Mouse (Mus musculus): ENCODE results near the gene Slc16a3. TPM values are rescaled to one million over a fixed set of nuclear protein-coding genes. Genes with fewer than 3 reads are reported as not detected.
A peak's percentile ranks its signal among the peaks of the same experiment; 100 is the strongest.

Gene Slc16a3
- polyA plus RNA-seq, 1 experiment from 2014 or later: 176 TPM

GRCm38 (mm10) chr11:120973318-120973717 lies 25.0 kb downstream of the Slc16a3 start:
- no peak overlapping the region for H3K4me2 ChIP-seq
- no peak overlapping the region for H3K27ac ChIP-seq (ENCODE audit: low read depth, low read length)
- no peak for ATAC-seq (replicated peaks; ENCODE audit: insufficient number of reproducible peaks, low FRiP score, low TSS enrichment)
- no peaks in the 10 kb centered on the region for H3K27me3 ChIP-seq (ENCODE audit: control insufficient read depth, insufficient read depth, low read length)
- no peak overlapping the region for H3K4me3 ChIP-seq (ENCODE audit: low read depth, low read length)
- 83% methylated on average over 6 of the region's 6 CpGs for WGBS (ENCODE audit: insufficient replicate concordance)
- H3K9ac ChIP-seq (ENCODE audit: low read depth, low read length): no peak overlapping the region
- no peaks in the 10 kb centered on the region for H3K4me1 ChIP-seq (ENCODE audit: control insufficient read depth, insufficient read depth, low read length)
- no peaks in the 10 kb centered on the region for H3K9me3 ChIP-seq (replicated peaks; ENCODE audit: control insufficient read depth, low read length)
- peaks cover 57% of the 10 kb centered on the region for H3K36me3 ChIP-seq (ENCODE audit: control insufficient read depth, insufficient read depth, low read length)

DNA sequence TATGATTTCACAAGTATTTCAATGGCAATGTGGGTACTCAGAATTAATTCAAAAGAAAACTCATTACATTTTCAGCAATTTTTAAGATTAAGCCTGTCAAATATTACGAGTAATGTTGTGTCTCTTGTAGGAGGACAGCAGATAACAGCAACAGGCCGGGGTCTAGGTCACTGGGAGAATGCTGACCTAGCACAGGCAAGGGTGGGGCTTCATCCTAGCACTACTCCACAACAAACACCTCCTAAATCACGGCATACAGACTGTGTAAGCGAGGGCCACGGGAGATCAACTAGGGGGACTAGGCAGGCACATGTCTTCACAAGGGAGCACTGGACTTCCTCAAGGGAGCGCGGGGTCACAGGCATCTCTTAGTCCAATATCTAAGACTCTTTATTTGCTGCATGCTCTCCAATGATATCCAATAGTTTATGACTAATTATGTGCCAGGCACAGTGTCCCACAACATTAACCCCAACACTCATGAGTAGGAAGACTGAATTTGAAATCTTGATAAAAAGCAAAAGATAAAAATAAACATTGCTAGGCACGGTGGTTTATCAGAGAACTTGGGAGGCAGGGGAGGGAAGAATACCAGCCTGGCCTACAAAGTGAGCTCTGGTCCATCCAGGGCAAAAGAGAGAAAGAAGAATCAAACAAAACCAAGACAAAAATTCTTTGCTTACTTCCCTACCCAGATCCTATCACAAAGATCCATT lies 31.6 kb downstream of the Slc16a3 start:
- Histone ChIP-seq H3K27ac (ENCODE audit: low read depth, low read length) (peak overlapping the region; percentile 18; the same call in 1 of the 2 replicates), H3K4me2 (0 out of 2 replicates have a peak overlapping the region, but pooled peaks have one; percentile 2), H3K9ac (ENCODE audit: low read depth, low read length) (no peak overlapping the region), H3K4me3 (ENCODE audit: low read depth, low read length) (no peak overlapping the region), H3K36me3 (ENCODE audit: control insufficient read depth, insufficient read depth, low read length) (peaks cover 26% of the 10 kb centered on the region), H3K9me3 (replicated peaks; ENCODE audit: control insufficient read depth, low read length) (no peaks in the 10 kb centered on the region), H3K4me1 (ENCODE audit: control insufficient read depth, insufficient read depth, low read length) (peaks cover 10% of the 10 kb centered on the region), H3K27me3 (ENCODE audit: control insufficient read depth, insufficient read depth, low read length) (no peaks in the 10 kb centered on the region)
- ATAC-seq (replicated peaks; ENCODE audit: insufficient number of reproducible peaks, low FRiP score, low TSS enrichment): no peak
- WGBS (ENCODE audit: insufficient replicate concordance): 62% methylated on average over 8 of the region's 8 CpGs

DNA sequence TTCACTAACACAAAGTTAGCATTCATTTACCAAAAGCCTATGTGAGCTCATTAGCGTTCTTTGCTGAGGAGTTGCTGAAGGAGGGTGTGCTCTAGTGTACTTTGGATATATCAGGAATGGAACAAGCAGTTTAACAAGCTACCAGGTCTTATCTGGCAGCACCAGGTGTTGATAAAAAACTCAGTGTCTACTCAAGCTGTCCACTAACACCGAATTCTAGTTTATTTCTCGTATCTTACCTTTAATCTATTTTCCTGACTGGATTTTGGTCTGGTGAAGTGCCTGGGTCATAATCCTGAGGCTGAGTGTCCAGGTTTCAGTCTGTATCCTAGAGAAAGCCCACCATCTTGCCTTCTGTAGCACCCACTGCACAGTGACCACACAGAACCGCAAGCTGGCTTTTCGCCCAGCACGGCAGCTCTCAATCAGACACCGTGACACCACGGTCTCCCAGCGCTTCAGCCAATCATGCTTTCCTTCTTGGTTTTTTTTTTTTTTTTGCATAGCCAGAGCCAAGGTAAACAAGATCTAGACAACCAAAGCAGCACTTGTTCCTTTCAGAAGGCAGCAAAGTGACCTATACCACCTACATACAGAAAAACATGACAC lies 32.3 kb downstream of the Slc16a3 start:
- Histone ChIP-seq H3K9me3 (replicated peaks; ENCODE audit: control insufficient read depth, low read length) (no peaks in the 10 kb centered on the region), H3K27ac (ENCODE audit: low read depth, low read length) (peak overlapping the region; percentile 18; the same call in 1 of the 2 replicates), H3K27me3 (ENCODE audit: control insufficient read depth, insufficient read depth, low read length) (no peaks in the 10 kb centered on the region), H3K9ac (ENCODE audit: low read depth, low read length) (no peak overlapping the region), H3K4me3 (ENCODE audit: low read depth, low read length) (no peak overlapping the region), H3K4me1 (ENCODE audit: control insufficient read depth, insufficient read depth, low read length) (peaks cover 13% of the 10 kb centered on the region), H3K36me3 (ENCODE audit: control insufficient read depth, insufficient read depth, low read length) (peaks cover 21% of the 10 kb centered on the region), H3K4me2 (0 out of 2 replicates have a peak overlapping the region, but pooled peaks have one; percentile 2)
- 49% methylated on average over 9 of the region's 9 CpGs for WGBS (ENCODE audit: insufficient replicate concordance)
- ATAC-seq (replicated peaks; ENCODE audit: insufficient number of reproducible peaks, low FRiP score, low TSS enrichment): peak; percentile 55; the same call in 1 of the 2 replicates

- Histone ChIP-seq H3K27me3 (ENCODE audit: control insufficient read depth, insufficient read depth, low read length) (no peaks in the 10 kb centered on the region), H3K36me3 (ENCODE audit: control insufficient read depth, insufficient read depth, low read length) (peaks cover 26% of the 10 kb centered on the region), H3K4me2 (no peak overlapping the region), H3K9me3 (replicated peaks; ENCODE audit: control insufficient read depth, low read length) (no peaks in the 10 kb centered on the region), H3K4me1 (ENCODE audit: control insufficient read depth, insufficient read depth, low read length) (peaks cover 13% of the 10 kb centered on the region), H3K4me3 (ENCODE audit: low read depth, low read length) (no peak overlapping the region), H3K27ac (ENCODE audit: low read depth, low read length) (no peak overlapping the region), H3K9ac (ENCODE audit: low read depth, low read length) (no peak overlapping the region)
- WGBS (ENCODE audit: insufficient replicate concordance): 90% methylated on average over 4 of the region's 4 CpGs
- no peak for ATAC-seq (replicated peaks; ENCODE audit: insufficient number of reproducible peaks, low FRiP score, low TSS enrichment)
These were observed 33.4 kb downstream of the Slc16a3 start for GRCm38 (mm10) chr11:120981661-120982060.

DNA sequence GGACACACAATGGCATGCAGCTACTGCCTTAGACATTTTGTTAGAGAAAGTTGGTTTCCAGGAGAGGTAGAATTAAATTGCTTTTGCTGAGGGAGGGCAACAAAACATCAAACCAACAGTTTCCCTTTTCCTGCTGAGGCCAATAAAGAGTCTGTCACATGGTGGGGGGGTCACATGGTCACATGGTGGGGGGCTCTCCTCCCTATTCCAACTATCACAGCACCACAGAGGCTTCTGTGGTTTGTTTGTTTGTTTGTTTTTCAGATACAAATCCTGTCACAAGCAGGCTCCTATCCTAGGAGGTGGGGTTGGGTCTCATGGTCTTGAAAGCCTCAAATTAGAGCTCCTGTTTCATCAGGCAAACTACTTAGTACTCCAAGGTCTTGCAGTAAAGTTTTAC lies 34.2 kb downstream of the Slc16a3 start:
- Histone ChIP-seq H3K4me2 (no peak overlapping the region), H3K9me3 (replicated peaks; ENCODE audit: control insufficient read depth, low read length) (no peaks in the 10 kb centered on the region), H3K4me3 (ENCODE audit: low read depth, low read length) (no peak overlapping the region), H3K36me3 (ENCODE audit: control insufficient read depth, insufficient read depth, low read length) (peaks cover 20% of the 10 kb centered on the region), H3K4me1 (ENCODE audit: control insufficient read depth, insufficient read depth, low read length) (peaks cover 13% of the 10 kb centered on the region), H3K27me3 (ENCODE audit: control insufficient read depth, insufficient read depth, low read length) (no peaks in the 10 kb centered on the region), H3K27ac (ENCODE audit: low read depth, low read length) (no peak overlapping the region), H3K9ac (ENCODE audit: low read depth, low read length) (no peak overlapping the region)
- ATAC-seq (replicated peaks; ENCODE audit: insufficient number of reproducible peaks, low FRiP score, low TSS enrichment): no peak

GRCm38 (mm10) chr11:120984448-120985330 lies 36.4 kb downstream of the Slc16a3 start:
- no peak overlapping the region for H3K27ac ChIP-seq (ENCODE audit: low read depth, low read length)
- H3K4me1 ChIP-seq (ENCODE audit: control insufficient read depth, insufficient read depth, low read length): peaks cover 34% of the 10 kb centered on the region
- H3K36me3 ChIP-seq (ENCODE audit: control insufficient read depth, insufficient read depth, low read length): peaks cover 18% of the 10 kb centered on the region
- no peak overlapping the region for H3K4me2 ChIP-seq
- no peaks in the 10 kb centered on the region for H3K9me3 ChIP-seq (replicated peaks; ENCODE audit: control insufficient read depth, low read length)
- WGBS (ENCODE audit: insufficient replicate concordance): 75% methylated on average over 4 of the region's 4 CpGs
- H3K27me3 ChIP-seq (ENCODE audit: control insufficient read depth, insufficient read depth, low read length): no peaks in the 10 kb centered on the region
- no peak overlapping the region for H3K9ac ChIP-seq (ENCODE audit: low read depth, low read length)
- ATAC-seq (replicated peaks; ENCODE audit: insufficient number of reproducible peaks, low FRiP score, low TSS enrichment): no peak
- H3K4me3 ChIP-seq (ENCODE audit: low read depth, low read length): no peak overlapping the region

- Histone ChIP-seq H3K9ac (ENCODE audit: low read depth, low read length) (no peak overlapping the region), H3K4me1 (ENCODE audit: control insufficient read depth, insufficient read depth, low read length) (peaks cover 33% of the 10 kb centered on the region), H3K9me3 (replicated peaks; ENCODE audit: control insufficient read depth, low read length) (no peaks in the 10 kb centered on the region), H3K27me3 (ENCODE audit: control insufficient read depth, insufficient read depth, low read length) (no peaks in the 10 kb centered on the region), H3K4me2 (no peak overlapping the region), H3K4me3 (ENCODE audit: low read depth, low read length) (no peak overlapping the region), H3K27ac (ENCODE audit: low read depth, low read length) (peak overlapping the region; percentile 0; the same call in 1 of the 2 replicates), H3K36me3 (ENCODE audit: control insufficient read depth, insufficient read depth, low read length) (0 out of 2 replicates have a peak, but pooled peaks cover 9% of the 10 kb centered on the region)
- WGBS (ENCODE audit: insufficient replicate concordance): 80% methylated on average over 3 of the region's 3 CpGs
- ATAC-seq (replicated peaks; ENCODE audit: insufficient number of reproducible peaks, low FRiP score, low TSS enrichment): no peak
These were observed 39.3 kb downstream of the Slc16a3 start for GRCm38 (mm10) chr11:120987608-120988007.

DNA sequence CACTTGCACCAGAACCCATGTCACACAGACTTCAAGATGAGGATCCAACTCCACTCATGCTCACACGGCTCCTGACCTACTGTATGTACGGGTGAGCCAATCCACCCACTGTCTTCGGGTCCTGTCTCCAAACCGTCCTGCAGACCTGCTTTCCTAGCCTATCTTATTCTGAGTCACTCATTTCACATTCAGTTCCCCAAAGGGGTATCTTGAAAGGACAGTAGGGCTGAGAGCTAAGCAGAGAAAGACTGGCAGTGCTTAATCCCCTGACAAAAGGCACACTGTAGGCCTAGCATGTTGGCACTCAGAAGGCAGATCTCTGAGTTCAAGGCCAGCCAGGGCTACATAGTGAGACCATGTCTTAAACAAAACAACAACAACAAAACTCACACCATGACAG lies 40.1 kb downstream of the Slc16a3 start:
- 79% methylated on average over 4 of the region's 4 CpGs for WGBS (ENCODE audit: insufficient replicate concordance)
- Histone ChIP-seq H3K9ac (ENCODE audit: low read depth, low read length) (no peak overlapping the region), H3K4me2 (peak overlapping the region; percentile 79; the same call in 1 of the 2 replicates), H3K4me1 (ENCODE audit: control insufficient read depth, insufficient read depth, low read length) (peaks cover 33% of the 10 kb centered on the region), H3K4me3 (ENCODE audit: low read depth, low read length) (no peak overlapping the region), H3K9me3 (replicated peaks; ENCODE audit: control insufficient read depth, low read length) (no peaks in the 10 kb centered on the region), H3K27me3 (ENCODE audit: control insufficient read depth, insufficient read depth, low read length) (no peaks in the 10 kb centered on the region), H3K36me3 (ENCODE audit: control insufficient read depth, insufficient read depth, low read length) (0 out of 2 replicates have a peak, but pooled peaks cover 6% of the 10 kb centered on the region), H3K27ac (ENCODE audit: low read depth, low read length) (0 out of 2 replicates have a peak overlapping the region, but pooled peaks have one; percentile 0)
- no peak for ATAC-seq (replicated peaks; ENCODE audit: insufficient number of reproducible peaks, low FRiP score, low TSS enrichment)
